Mouse (Mus musculus) adrenal gland, adult 18-20 months (tissue): ENCODE data around the gene Ssr1. TPM values are rescaled to one million over a fixed set of nuclear protein-coding genes. Genes with fewer than 3 reads are reported as not detected.

Source experiments
- DNase-seq, 2 experiments: peaks; one replicate each; pipeline ENCODE4 v3.0.0; 2021 to 2022; ENCODE audit warnings: low spot score in 2 of 2
- total RNA-seq, 2 experiments: library from RNA; stranded (reverse); gene quantifications; 1 replicate in 1 of 2; 2 replicates in 1 of 2; pipeline ENCODE4 v1.2.3; 2021

Ssr1 gene
- total RNA-seq, 2 experiments from 2014 or later, result 116 to 173 TPM

GRCm38 (mm10) chr13:37981063-37981462, 13.0 kb downstream of the Ssr1 start:
- no peak for DNase-seq

DNA sequence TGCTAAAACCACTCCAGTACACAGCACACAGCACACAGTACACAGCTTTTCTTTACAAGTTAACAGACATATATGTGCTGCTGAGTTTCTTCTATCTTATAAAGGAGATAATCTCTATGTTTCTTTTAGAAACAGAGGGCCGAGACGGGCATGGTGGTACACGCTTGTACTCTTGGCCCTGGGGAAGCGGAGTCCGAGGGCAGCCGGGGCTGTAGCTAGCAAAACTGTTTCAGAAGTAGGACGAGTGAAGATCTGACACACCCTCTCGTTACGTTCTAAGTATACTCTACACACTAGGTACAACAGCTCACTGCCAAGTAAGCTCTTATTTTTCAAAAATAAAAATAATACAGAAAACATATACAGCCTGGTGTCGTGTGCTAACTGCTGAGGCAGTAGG, 13.7 kb downstream of the Ssr1 start:
- no peak for DNase-seq

GRCm38 (mm10) chr13:37979506-37979905, 14.5 kb downstream of the Ssr1 start:
- DNase-seq, result no peak

- DNase-seq, result no peak
These were observed 19.3 kb downstream of the Ssr1 start for GRCm38 (mm10) chr13:37974731-37975130.

- DNase-seq, result no peak
These were observed 20.0 kb downstream of the Ssr1 start for GRCm38 (mm10) chr13:37974036-37974435.

GRCm38 (mm10) chr13:37970887-37971530, 23.0 kb downstream of the Ssr1 start:
- DNase-seq, result no peak

- no peak for DNase-seq
These were observed 24.0 kb downstream of the Ssr1 start for GRCm38 (mm10) chr13:37969988-37970387.

DNA sequence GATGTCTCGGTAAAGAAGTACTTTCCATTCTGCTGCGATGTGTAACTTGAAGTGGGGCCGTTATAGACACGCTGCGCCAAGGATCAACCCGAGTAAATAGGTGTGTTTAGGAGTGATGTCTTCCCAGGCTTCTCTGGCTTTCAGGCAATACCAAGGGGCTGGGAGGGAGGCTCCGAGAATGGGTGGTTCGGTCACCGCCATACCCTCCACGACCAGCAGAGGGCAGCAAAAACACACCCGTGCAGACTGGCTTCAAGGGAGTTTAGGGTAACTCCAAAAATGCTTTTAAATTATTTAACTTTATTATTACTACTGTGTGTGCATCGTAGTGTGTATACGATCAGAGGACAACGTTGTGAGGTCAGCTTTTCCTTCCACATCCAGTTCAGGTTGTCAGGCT, 24.7 kb downstream of the Ssr1 start:
- DNase-seq, result peak; percentile 89 to 91

DNA sequence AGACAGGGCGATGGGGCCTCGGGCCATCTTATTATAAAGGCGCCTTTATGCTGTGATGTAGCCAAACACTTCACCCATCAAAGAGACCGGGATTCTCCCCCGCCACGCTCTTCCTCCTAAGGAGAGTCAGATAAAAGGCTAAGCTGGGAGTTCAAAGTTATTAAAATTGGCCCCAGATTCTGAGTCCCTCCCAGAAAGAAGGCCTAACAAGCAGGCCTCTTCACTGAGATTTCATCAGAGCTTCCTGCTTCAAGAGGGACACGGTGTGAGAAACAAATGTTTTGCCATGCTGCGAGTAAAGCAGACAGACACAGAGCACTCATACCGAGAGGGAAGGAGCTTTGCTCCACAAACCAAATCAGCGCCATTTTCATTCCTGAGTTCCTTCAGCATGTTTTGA, 26.5 kb downstream of the Ssr1 start:
- DNase-seq, result no peak

- no peak for DNase-seq
These were observed 27.0 kb downstream of the Ssr1 start for GRCm38 (mm10) chr13:37967052-37967437.

- no peak for DNase-seq
These were observed 27.6 kb downstream of the Ssr1 start for GRCm38 (mm10) chr13:37966256-37967051.

GRCm38 (mm10) chr13:37965126-37965914, 28.7 kb downstream of the Ssr1 start:
- DNase-seq, result no peak

DNA sequence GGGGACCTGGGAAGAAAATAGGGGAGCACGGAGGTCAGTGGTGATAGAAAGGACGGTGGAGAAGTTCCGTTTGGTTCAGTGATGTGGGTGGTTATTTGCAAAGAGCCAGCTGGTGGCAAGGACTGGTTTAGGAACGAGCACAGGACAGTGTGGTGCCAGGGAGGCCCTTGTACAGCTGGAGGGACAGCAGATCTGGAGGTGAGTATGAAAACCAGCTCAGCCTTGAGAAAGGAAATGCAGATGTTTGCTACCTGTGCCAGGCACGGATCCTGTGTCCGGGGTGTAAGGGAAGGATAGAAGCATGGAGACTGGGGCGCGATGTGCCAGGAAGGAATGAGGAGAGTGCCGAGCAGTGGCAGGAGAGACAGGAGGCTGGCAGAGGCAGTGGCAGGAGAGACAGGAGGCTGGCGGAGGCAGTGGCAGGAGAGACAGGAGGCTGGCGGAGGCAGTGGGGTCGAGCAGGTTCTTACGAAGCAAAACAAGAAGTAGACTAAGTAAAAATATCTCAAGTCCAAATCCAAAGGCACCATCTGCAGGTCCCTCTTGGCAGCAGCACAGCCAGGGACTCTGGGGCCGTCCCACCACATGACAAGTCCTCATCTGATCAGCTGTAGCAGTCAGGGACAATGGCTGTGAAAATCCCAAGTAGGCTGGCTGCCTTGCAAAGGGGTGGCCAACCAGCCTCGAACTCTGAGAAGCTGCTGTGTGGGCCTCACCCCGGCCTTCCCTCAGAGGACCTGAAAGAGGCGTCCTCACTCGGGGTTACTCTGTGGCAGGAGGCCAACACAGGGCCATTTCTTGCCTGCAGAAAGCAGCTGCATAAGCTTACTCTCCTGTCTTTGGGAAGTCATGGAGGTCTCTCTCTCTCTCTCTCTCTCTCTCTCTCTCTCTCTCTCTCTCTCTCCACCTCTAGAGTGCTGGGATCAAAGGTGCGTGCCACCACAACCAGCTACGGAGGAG, 29.6 kb downstream of the Ssr1 start:
- no peak for DNase-seq

DNA sequence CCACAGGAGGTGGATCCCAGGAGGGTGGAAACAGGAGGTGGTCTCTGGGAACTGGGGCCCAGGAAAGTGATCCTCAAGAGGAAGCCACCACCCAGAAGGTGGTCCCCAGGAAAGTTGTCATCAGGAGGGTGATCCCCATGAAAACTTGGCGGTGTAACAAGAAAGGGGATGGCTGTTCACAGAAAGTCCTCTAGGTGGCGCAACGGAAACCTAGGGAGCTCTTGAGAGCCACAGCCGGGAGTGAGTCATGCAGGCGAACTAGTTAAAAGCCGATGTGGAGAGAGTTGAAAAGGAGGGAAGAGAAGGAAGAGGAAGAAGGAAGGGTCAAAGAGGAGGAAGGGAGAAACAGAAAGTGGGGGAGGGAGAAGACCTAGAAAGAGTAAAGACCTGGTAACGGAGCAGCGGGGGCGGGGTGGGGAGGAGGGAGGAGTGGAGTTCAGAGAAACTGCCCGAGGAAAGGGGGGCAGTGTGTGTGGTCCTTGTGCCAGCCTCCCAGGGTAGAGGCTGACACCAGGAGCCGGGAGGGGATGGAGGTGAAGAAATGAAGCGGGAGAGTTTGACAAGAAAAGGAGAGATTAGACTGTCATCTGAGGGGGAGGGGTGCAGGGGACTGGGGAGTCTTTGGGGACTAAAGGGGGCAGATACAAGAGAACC, 30.5 kb downstream of the Ssr1 start:
- DNase-seq, result peak; percentile 61 to 67

GRCm38 (mm10) chr13:37962541-37962940, 31.5 kb downstream of the Ssr1 start:
- DNase-seq, result no peak

DNA sequence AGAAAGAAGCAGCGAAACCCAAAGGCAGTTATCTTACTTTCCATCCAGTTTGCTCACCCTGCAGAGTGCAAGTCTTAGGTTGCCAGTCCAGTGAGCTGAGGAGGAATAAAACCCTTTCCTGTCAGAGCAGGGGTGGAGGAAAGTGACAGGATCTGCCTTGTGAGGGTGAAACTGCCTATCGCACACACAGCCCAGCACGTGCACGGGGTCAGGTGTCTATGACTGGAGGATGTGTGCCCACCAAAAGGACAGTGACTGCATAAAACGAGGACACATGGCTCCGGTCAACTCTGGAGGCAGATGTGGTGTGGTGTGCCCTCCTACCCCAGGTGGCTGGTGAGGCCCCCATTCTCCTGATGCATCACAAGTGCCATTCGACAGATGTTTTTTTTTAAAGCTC, 34.1 kb downstream of the Ssr1 start:
- DNase-seq, result no peak

DNA sequence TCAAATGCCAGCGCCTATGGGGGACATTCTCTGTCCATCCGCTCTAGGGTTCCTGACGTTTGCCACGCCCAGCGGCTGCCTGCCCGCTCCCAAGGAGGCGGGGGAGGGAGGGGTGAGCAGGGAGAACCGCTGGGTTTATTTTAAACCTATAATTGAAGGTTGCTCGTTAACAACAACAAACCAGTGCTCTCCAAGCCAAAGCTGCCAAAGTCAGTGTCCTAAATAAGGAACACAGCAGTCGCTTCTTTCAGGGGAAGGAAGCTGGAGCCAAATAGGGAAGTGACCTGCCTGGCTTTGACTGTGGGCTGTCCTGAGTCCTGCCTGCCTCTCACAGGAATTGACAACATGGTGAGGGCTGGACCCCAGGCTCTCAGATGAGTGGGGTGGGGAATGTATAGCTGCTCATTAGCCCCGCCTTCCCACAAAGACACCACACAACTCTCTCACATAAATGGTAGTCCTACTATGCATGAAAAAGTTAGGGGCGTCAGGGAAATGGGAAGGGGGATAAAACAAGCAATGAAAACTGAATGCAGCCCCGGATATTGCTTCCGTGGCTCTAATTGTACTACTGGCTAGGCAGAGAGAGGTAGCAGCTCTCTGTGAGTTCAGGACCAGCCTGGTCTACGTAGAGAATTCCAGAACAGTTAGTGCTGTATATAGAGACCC, 34.6 kb downstream of the Ssr1 start:
- DNase-seq, result no peak

DNA sequence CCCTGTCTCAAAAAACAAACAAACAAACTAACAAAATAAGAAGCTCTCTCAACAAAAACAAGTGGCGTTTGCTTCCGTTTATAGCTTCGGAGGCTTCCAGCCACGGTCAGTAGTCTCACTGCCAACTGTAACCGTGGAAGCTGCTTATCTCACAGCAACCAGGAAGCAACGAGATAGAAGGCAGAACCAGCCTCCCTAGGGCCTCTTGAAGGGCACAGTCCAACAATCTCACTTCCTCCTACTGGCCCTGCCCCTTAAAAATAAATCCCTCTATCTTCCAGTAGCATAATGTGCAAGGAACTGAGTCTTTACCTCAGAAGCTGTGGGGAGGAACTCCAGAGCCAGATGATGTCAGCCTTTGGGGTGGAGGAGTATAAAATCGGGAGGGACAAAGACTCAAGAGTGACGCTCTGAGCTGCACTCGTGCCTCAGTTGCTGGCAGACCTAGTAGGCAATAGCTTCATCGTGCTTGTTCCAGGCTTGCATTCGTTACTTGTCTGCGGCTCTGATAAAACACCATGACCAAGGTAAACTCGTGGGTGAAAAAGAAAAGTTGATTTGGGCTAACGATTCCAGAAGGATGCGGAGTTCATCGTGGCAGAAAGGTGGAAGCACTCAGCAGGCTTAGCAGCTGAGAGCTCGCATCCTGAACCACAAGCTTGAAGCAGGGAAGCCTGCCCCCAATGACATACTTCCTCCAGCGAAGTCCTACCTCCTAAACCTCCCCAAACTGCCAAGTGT, 35.3 kb downstream of the Ssr1 start:
- DNase-seq, result no peak

DNA sequence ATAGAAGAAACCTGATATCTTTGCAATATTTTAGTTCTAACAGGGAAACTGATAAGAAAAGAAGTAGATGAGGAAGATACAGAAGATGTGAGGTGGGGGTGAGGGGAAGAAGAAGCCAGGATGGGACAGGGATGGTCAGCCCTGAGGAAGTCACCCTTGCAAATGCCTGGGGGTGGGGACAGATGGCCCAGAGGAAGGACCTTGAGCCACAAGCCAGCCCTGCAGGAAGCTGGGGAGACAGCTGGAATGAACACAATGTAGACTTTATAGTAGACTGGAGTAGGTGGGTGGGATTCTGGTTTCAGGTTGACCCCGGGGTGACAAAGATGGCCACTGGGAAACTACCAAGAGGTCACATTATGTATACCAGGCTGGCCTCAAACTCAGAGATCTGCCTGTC, 39.7 kb downstream of the Ssr1 start:
- no peak for DNase-seq
